Mouse (Mus musculus) adrenal gland (tissue): ENCODE data around the gene Rassf1.

ENCODE experiments used
- intact Hi-C: fragments of 180-260 bp; cut with DNase I; formaldehyde crosslinking; loops from one replicate; pipeline ENCODE4 v1.15.1; 2025

Gene Rassf1

DNA sequence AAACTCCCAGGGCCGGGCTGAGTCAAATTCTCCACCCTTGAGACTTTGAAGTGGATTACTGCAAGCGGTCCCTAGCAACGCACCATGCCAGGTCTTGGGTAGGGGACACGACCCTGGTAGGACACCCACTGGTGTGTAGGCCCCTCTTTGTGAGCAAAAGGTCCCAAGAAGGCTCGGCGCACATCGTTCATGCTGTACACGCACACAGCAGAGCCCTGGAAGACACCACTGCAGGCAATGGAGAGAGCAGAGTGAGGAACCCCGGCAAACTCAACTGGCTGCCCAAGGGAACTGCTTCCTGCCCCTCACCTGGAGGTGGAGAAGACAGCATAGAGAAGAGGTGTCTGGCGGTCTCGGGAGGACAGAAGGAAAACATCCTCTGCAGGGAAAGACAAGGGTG, 49.9 kb downstream of the Rassf1 start:
- intact Hi-C loops, result no loop called here

DNA sequence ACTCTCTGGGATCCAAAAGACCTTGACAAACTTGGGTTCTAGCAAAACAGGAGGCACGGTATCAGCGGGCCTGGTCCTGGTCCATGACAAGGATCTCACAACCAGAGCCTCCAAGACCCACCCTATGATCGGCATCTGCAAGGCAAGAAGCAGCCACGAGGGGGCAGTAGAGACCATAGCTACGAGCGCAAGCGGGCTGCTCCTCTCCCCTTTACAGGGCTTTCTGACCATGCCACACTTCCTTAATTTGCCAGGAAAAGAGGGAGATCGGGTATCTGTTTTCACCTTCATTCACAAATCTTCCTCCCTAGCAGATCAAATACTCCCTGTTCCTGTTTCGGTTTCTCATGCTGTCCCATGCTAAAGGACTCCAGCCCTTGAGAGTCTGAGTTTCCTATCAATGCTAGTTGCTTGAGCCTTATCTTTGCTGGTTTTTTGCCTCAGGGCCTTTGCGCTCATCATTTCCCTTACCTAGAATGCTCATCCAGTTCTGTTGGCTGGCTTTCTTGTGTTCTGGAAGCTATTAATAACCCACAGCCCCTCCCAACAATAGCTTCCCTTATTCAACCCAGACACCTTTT, 50.8 kb downstream of the Rassf1 start:
- intact Hi-C loops, result loop anchor here (1.0 to 2.0 kb wide), 2 partner anchors 43 to 75 kb away; no protein-coding TSS in a partner anchor

DNA sequence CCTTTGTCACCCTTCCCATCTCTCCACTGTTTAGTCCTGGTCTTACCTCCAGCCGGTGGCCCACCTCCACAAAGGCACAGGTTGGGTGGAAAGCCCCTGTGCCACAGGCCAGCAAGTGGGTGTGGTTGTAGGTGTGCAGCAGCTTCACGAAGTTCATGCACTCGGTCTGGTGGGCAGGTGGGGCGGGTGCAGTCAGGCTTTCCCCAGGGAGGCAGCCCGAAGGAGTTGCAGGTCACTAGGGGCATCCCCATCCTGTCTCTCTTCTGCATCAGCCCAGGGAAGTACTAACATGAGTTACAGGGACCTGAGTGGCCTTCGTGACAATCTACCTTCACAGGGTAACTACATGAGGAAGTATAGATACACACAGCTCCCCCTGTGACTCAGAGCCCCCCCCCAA, 51.9 kb downstream of the Rassf1 start:
- intact Hi-C loops, result loop anchor here (2.0 kb wide), 1 partner anchor 74 kb away; no protein-coding TSS in a partner anchor

DNA sequence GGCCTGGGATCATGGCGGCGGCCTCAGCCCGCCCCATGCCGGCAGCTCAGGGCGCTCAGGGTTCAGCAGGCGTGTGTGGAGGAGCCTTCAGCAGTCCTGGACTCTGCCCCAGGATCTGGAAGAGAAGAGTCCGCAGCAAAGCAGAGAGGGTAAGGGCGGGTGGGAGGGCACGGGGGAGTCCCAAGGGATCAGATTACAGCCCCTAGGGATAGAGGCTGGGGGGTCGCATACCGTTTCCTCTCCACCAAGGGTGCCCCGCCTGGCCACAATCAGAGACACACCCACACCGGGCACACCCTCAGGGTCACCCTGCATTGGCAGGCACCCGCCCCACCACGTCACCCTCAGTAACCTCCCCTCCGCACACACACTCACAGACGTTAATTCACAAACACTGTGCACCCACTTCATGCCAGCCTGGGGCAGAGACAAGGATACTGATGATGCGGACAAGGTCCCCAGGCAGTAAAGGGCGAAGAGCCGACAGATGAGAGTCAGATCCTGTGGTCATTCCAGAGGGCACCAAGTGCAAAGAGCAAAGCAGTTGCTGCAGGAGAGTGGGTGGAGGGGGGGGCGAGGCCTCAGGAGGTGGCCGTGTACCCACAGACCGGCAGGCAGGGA, 53.8 kb downstream of the Rassf1 start:
- intact Hi-C loops, result no loop called here

DNA sequence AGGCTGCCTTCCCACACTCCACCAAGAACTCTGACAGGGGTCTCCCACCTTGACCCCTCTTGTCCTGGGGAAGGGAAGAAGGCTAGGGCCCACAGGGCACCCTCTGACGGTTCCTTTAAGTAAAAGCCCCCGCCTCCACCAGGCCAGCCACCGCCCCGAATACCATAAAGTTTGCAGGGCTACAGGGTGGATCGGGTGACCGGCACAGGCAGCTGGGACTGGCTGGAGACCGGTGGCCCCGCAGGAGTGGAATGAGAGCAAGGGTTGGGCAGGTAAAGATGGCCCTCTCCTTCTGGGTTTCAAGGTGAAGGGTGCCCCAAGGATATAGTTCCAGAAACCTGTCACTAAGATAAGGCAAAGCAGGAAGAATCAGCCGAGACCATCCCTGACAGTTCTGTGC, 55.2 kb downstream of the Rassf1 start:
- intact Hi-C loops, result no loop called here

DNA sequence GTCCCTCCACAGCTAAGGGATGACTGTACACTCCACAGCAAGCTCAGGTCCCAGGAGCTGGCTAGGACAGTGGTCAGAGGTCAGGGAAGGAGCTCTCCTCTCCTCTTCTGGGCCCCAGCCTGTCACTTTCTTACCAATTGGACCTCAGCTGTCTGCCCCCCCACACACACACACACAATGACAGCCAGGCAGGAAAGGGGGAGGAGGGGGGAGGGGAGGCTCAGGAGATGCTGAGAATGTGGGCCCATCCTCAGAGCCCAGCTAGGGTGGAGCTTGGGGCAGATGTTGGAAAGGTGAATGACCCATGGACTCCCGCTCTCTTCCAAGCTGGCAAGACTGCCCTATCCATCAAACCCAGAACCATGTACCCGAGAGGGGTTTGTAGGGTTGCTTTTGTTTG, 55.7 kb downstream of the Rassf1 start:
- intact Hi-C loops, result no loop called here

DNA sequence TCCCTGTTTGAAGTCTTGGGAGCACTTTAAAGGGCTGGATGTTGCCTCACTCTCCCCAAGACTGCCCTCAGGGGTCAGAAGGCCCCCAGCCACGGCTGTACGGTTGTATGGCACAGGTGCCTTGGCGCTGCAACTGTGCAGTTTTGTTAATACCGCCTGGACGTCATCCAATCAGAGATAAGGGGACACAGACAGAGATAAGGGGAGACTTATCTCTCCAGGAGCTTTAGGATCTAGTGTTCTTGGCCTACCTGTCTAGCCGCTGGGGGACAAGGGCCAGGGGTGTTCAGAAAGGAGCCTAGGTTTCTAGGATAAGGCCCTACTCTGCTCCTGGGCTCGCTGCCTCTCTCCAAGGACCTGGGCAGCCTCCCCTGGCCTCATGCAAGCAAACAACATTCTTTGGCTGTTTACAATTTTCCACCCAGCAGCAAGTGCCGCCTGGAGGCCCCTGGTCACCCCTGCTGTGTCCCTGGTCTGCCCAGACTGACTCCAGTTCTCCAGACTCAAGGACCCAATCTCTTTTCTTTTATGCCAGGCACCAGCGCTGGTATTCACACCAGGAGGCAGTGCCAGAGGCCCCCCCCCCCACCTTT, 56.4 kb downstream of the Rassf1 start:
- intact Hi-C loops, result no loop called here

DNA sequence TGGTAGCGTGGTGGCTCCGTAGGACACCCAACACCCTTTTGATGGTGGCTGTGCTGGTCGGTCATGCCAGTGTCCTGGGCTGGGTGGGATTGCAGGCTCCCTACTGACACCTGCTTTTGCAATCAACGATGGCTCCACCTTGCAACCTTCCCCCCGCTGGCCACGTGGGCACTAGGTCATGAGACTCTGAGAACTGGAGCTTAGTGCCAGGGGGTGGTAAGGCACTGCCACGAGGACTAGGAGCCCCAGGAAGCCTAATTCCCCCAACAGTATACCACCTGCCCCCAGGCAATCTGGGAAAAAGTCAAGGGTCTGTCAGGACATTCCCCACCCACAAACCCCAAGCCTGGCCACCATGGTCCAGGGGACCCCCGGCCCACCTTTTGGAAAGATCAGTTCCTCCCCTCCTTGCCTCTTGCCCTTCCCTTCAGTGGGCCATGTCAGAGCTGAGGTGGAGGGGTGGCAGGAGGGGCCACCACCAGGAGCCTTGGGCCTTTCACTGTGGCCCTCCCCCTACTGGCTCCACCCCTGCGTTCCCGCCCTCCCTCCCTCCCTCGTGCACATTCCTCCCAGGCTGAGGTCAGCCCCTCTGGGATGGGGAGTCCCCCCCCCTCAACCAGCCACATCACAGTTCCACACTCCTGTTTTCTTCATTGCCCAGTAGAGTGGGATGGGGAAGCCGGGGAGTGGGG, 57.5 kb downstream of the Rassf1 start, which contains the start of gene Sema3b:
TSS of gene Sema3b (minus strand) at position 489 of the 692 bp plus-strand sequence.
- intact Hi-C loops, result no loop called here

DNA sequence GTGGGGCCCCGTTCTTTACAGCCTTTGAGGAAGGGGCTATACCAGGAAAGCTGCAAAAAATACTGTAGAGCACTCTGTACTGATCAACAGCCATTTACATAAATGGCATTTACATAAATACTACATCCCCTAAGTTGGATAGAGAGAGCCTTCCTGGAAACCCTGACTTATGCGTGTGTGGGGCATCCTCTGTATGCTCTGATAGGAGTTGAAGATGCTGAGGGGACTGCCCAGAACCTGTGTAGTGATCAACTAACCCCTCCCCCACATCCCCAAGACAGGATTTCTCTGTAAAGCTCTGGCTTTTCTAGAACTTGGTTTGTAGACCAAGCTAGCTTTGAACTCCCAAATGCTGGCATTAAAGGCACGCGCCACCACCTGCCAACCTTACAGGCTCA, 58.1 kb downstream of the Rassf1 start:
- intact Hi-C loops, result no loop called here

DNA sequence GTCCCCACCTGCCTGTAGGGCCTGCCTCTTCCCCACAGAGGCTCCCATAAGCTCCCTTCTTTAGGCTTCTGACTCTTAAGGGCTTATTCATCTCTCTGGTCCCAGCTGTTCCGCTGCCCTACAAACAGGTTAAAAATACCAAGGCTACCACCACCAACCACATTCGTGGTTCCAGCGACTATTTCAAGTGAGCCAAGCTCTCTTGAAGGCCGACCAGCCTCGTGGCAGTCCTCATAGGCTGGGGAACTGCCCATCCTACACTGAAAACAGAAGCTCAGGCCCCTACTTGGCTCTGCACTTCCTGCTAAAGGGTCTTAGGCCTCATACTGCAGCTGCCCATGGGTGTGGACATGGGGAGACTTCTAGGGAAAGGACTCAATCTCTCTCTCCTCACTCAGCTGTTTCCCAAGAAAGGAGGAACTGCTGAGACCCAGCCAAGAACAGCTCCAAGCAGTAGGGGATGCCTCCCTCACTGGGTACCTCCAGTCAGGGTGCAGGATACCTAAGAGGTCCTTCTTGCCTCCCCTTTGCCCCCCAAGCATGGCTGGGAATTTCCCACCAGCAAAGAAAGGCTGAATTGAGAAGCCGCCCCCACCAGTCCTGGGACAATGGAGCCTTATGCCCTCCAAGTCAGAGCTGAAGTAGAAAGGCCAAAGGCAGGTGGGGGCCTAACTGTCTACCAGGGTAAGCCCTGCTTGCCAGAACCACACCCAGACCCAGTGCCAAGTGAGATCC, 60.3 kb downstream of the Rassf1 start:
- intact Hi-C loops, result no loop called here
